Mouse (Mus musculus): ENCODE measurements at regions not wholly inside any gene's neighbourhood (a gene's known extent, or its start where the extent isn't known, plus 50 kb on each side); places are given as distances from the start of the nearest gene placed in this dataset.
A peak's percentile ranks its signal among the peaks of the same experiment; 100 is the strongest.

GRCm38 (mm10) chr8:12136178-12136455, 142.5 kb upstream of the A230072I06Rik start:
- DNase-seq (ENCODE audit: low spot score in 2 of 2): no peak

DNA sequence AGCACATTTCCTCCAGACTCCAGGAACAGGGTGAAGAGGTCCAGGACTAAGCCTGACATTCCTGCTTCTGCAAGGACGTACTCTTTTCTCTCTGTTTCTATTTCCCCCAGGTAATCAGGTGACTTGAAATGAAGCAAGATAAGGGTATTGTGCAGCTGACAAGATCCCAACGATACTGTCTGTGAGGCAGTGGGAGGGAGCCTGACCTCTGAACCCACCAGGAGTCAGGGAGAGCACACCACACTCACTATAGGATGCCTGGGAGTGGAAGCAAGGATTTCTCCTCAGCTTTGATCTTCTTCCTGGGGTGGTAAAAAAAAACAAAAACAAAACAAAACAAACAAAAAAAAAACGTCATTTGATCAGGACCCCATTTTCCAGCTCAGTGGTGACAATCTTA, 141.1 kb upstream of the A230072I06Rik start:
- DNase-seq (ENCODE audit: low spot score in 2 of 2): no peak

DNA sequence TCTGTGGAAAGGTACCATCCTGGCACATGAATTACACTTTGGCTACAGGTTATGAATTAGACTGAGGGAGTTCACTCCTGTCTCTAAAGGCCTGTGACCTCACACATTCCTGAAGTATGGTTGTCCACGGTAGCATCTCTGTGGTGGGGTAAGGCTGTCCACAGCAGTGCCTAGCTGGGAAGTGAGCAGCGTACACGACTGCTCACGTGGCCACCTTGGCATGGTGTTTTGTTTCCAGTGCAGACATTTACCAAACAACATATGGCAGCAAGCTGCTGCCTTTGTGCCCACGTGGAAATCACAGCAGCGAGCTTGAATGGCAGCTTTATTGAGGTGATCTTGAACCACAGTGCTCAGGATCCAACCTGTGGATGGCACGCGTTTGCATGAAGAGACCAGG, 140.7 kb upstream of the A230072I06Rik start:
- DNase-seq (ENCODE audit: low spot score in 2 of 2): no peak

DNA sequence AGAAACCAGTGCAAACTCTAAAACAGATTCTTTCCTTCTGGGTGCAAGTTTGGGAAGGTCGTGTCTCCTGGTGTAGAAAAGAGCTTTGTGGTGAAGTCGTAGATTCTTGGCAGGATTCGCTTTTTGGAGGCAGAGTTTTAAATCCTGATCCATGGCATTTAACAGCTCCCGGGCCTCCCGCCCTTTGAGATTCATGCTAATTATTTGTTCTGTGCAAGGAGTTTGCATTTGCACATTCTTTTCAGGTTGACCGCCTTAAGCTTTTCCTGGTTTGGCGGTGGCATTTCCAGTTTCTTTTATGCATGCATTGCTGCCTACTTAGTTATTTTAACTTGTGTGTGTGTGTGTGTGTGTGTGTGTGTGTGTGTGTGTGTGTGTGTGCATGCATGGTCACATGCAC, 126.9 kb upstream of the A230072I06Rik start:
- no peak for DNase-seq (ENCODE audit: low spot score in 2 of 2)

GRCm38 (mm10) chr8:12152825-12153224, 125.8 kb upstream of the A230072I06Rik start:
- no peak for DNase-seq (ENCODE audit: low spot score in 2 of 2)

DNA sequence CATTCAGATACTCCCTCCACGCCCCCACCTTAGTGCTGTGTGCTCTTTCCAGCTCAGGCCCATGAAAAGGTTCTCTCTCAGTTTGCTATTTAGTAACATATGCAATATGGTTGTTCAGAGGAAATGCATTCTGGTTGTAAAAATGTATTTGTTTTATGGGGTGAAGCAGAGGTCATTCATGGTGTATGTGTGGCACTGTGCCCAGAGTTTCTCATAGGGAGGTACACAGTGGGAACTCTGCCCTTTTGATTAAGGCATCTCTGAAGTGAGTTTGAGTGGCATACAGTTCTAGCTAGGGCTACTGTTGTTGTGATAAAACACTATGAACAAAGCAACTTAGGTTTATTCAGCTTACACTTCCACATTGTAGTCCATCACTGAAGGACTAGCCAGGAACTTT, 121.7 kb upstream of the A230072I06Rik start:
- no peak for DNase-seq (ENCODE audit: low spot score in 2 of 2)

GRCm38 (mm10) chr8:12158188-12158587, 120.4 kb upstream of the A230072I06Rik start:
- no peak for DNase-seq (ENCODE audit: low spot score in 2 of 2)

- DNase-seq (ENCODE audit: low spot score in 2 of 2): no peak
Measured at GRCm38 (mm10) chr8:12162921-12163705, 115.5 kb upstream of the A230072I06Rik start.

DNA sequence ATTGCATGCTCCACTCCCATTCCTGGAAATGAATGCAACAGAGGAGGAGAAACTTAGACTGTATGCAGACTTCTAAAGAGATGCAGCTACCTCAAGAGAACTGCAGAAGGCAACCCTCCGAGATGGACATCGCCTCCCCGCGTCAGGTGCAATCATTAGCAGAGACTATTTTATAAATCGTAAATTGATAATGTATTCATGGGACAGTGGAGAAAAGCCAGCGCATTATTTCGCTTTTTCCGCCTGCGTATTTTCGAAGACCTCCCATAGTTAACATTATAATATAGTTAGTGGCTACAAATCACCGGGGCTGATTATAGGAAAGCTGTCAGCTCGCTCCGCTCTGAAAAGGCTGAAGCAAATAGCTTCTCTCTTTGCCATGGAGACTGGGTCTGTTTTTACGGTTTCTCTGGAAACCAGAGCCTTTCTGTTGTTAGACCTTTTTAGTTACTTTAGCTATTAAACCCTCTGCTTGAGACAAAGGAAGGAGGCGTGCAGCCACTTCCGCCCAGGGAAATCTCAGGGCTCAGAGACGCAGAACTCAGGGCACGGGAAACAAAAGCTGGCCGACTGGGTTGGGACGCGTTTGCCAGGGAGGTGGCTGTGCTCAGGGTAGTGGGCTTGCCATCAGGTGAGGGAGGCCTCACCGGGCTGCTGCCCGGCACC, 113.0 kb upstream of the A230072I06Rik start:
- DNase-seq (ENCODE audit: low spot score in 2 of 2): no peak

GRCm38 (mm10) chr8:12171788-12172187, 106.8 kb upstream of the A230072I06Rik start:
- no peak for DNase-seq (ENCODE audit: low spot score in 2 of 2)

DNA sequence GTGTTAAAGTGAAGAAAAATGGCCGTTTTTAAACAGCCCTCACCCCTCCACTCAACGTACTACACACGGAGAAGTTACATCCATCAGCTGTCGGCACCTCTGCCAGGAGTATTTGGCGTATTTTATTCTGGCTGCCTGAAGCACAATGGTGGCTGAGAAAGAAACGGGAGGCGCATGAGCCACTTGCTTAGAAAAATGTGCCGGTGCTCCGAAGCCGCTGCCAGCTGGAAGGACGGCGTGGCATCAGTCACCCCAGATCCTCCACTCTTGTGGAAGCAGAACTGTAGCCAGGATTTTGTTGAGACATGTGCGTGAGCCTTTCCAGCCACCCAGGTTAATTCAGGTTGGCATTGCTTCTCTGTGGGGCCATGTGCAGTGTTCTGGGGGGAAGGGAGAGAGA, 103.1 kb upstream of the A230072I06Rik start:
- DNase-seq (ENCODE audit: low spot score in 2 of 2): no peak

DNA sequence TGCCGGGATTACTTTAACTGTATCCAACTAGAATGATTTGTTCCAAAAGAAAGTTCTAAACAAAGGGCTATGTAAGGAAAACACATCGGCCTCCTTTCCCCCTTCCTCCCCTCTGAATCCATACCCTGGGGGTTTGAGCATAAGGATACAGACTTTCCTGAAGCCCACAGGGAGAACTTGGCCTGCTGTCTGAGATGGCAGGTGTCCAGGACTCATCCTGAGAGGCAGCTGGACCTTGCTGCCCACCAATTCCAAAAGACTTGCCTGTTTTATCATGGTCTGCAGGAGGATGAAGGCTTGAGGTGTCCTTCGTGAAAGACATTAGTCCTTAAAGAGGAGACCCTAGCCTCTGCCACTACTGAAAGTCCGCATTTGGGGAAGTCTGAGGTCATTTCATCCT, 94.0 kb upstream of the A230072I06Rik start:
- no peak for DNase-seq (ENCODE audit: low spot score in 2 of 2)

GRCm38 (mm10) chr8:12187366-12187765, 91.3 kb upstream of the A230072I06Rik start:
- no peak for DNase-seq (ENCODE audit: low spot score in 2 of 2)

- no peak for DNase-seq (ENCODE audit: low spot score in 2 of 2)
Measured at GRCm38 (mm10) chr8:12188451-12188850, 90.2 kb upstream of the A230072I06Rik start.

- DNase-seq (ENCODE audit: low spot score in 2 of 2): no peak
Measured at GRCm38 (mm10) chr8:12188960-12189359, 89.7 kb upstream of the A230072I06Rik start.

GRCm38 (mm10) chr8:12192006-12192405, 86.6 kb upstream of the A230072I06Rik start:
- peak in 1 of 2 experiments; percentile 15 for DNase-seq (ENCODE audit: low spot score in 2 of 2)

DNA sequence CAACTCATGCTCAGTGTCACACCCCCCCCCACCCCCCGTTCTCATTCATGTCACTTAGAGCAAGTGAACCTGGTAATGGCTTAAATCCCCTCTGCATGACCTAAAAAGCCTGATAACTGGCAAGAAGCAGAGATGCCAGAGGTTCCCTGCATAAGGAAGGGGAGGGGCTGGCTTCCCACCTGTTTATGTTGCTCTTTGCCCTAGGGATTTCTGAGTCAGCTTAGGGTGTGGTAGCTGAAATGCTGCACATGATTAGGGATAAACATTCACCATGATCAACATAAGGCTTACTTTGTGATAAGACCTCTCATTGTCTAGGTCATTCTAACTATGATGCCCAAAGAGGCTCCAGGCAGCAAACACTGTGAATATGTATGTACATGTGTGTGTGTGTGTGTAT, 72.7 kb upstream of the A230072I06Rik start:
- DNase-seq (ENCODE audit: low spot score in 2 of 2): no peak

GRCm38 (mm10) chr8:12207412-12207811, 71.2 kb upstream of the A230072I06Rik start:
- DNase-seq (ENCODE audit: low spot score in 2 of 2): no peak

GRCm38 (mm10) chr8:12213774-12214173, 64.8 kb upstream of the A230072I06Rik start:
- DNase-seq (ENCODE audit: low spot score in 2 of 2): no peak

DNA sequence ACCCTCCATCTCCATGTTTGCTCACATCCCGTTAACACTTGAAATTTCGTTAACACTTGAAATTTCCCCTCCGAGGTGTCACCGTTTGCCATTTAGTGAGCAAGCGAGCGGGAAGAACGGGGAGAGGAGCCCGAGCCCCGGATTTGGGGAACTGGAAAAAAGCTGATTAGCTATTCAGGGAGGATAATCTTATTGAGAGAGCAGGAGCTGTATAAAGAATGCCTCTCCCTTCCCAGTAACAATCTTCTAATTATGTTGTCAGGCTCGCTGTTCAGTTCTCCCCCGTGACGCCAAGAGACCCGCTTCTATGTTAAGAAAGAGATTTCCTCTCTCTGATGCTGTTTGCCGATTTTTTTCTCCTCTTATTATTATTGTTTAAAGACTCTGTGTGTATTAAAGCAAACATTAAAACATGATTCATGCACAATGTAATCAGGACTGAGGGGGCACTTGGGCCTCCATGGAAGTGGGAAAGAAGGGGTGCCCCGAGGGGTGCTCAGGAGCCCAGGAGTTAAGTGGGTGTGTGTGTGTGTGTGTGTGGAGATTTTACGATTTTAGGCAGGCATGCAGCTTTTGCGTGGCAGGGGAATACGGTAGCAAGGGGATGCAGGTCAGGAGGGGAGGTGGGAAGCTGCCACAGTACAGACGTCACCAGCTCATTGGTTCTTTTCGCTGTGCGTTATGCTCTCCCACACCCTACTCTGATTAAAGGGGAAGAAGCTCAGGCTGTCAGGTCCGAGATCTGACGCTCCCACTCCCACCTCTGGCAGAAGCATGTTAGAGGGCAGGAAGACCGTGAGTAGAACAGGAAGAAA, 64.2 kb upstream of the A230072I06Rik start:
- no peak for DNase-seq (ENCODE audit: low spot score in 2 of 2)

DNA sequence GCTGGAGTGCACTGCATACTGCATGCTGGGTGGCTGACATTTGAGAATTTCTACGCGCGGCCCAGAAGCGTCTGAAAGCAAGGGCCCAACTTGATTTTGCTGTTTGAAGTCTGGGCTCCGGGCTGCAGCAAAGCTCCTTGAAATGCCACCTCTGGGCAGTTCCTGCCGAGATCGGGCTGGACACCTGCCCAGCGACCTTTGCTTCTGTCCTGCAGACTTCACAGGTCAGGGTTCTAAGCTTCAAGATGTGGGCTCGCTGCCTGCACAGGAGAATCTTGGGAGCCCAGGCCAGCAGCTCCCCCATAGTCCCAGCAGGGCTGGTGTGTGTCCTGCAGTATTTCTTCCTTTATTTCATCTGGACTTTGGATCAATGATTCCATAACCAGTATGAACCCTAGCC, 57.1 kb upstream of the A230072I06Rik start:
- no peak for DNase-seq (ENCODE audit: low spot score in 2 of 2)

GRCm38 (mm10) chr8:12223376-12223775, 55.2 kb upstream of the A230072I06Rik start:
- no peak for DNase-seq (ENCODE audit: low spot score in 2 of 2)

Measured in thymus, postnatal 10 days (tissue).